Mouse (Mus musculus) granulocyte monocyte progenitor cell, adult 5-6 weeks (primary cell): Measurements from ENCODE around the gene Gm7233. TPM values are rescaled to one million over a fixed set of nuclear protein-coding genes. Genes with fewer than 3 reads are reported as not detected.
"Not testable (repeated sequence)": the region's sequence is repeated elsewhere in the genome, so short reads cannot be mapped to it uniquely, and the experiment has no call there.

Source experiments
- ATAC-seq: replicated peaks from 2 replicates; pipeline ENCODE4 v1.8.0; 2016; ENCODE audit warnings: mild to moderate bottlenecking, moderate TSS enrichment, inconsistent platforms; ENCODE audit not compliant: poor library complexity, severe bottlenecking
- total RNA-seq, 2 experiments: library from RNA; stranded (forward) in 1 of 2; stranded (reverse) in 1 of 2; fragments of 200-712, 200-1000 nt in 1 of 2; fragments of >200 nt in 1 of 2; fragmentation: Nextera tagmentation in 1 of 2; gene quantifications; 2 replicates each; pipeline ENCODE4 v1.2.3; 2014 to 2017

The Gm7233 gene
- not detected in 2 replicates for total RNA-seq (2014; fragmentation: Nextera tagmentation)
- not detected in 2 replicates for total RNA-seq (2017)

DNA sequence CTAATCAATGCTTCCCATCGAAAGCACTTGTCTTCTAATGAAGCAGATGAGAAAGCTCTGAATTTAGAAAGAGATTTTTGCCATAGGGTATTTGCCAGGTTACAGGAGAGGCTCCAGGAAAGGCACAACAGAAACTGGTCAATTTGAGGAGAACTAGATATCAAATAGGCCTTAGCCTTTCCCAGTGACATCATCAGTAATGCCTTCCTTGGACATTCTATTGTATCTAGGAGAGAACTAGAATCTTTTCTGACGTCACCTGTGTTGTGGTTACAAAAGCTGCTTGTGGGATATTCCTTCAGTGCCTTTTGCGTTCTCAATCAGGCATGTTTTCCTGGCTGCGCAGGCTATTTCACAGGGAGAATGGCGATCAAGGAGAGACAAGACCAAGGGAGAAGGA lies at the start of gene Gm7233:
Gene Gm7233, plus strand, starts transcription at position 301 of the 400 bp plus-strand sequence.
- ATAC-seq = not testable (repeated sequence)

DNA sequence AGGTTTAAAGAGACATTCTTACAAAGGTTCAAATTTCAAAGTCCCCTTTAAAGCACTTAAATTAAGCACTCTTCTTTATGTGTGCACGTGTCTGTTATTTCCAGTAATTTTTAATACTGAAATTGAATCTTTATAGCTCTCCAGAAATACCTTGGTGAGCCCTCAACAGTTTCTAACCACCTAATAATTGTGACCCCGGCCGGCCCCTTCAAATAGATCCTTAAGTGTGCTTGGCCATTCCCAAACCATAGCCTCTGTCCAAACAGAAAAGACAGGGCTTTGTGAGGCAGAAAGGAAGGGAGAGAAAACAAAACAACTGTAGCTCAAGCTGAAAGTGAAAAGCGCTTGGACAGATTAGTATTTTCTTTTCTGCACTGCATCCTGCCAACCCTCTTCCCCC lies 12.5 kb upstream of the Gm7233 start:
- ATAC-seq = not testable (repeated sequence)

DNA sequence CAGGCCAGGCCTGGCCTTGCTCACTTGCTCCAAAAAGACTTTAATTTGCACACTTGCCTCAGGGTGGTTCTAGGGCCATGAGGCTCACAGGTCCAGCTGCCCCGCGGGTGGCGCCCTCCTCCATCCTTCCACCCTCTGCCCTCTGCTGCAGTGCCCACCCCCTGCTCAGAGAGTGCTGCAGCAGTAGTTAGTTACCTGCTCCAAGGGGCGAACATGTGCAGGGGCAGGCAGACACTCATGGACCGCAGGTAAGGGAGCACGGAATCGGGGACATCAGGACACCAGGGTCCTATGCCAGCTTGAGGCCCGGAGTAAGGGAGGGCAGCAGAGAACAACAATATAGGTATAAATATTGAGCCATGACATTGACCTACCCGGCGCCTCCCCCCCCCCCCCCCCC lies 11.7 kb upstream of the Gm7233 start:
- not testable (repeated sequence) for ATAC-seq

DNA sequence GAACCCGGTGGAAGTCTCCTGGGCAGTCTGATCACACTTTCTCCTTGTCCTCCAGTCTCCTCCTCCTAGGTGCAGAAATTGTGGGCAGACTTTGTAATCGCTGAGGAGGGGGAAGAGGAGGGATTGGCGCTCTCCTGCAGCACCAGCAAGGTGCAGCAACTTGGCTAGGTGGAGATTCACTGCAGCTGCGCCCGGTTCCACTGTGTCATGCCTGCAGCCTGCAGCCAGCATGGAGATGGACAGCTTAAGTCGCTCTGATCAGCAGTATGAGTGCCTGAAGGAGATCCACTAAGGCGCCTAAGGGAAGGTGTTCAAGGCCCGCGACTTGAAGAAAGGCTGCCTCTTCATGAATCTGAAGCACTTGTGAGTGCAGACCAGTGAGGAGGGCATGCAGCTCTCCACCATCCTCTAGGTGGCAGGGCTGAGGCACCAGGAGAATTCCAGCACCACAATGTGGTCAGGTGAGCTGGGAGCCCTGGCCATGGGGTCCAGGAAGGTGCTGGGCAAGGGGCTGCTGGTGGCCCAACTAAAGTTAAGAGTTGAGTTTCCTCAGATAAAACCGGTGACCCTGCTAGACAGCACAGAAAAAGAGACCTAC lies 11.0 kb upstream of the Gm7233 start:
- ATAC-seq = not testable (repeated sequence)

DNA sequence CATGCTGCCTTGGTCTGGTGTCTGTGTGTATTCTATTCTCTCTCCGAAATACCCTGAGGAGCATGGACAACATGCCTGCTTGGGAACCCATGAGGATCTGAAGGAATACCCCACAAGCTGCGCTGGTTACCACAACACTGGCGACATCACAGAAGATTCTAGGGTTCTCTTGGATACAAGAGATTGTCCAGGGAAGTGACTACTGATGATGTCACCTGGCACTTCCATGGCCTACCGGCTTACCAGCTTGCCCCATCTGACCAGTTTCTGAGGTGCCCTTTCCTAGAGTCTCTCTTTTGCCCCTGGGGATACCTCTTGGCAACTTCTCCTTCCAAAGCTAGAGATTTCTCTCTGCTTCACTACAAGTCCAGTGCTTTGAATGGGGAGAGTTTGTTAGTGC lies 55.5 kb downstream of the Gm7233 start, which contains the start of gene Gm8122:
Gene Gm8122, minus strand, starts transcription at position 101 of the 400 bp plus-strand sequence.
- not testable (repeated sequence) for ATAC-seq

Other genes starting within 250 kb of the Gm7233 start
- gene Gm8082, start 186.2 kb upstream of the Gm7233 start, total RNA-seq (2014; fragmentation: Nextera tagmentation) = not detected in 2 replicates
- gene Gm8082, start 186.2 kb upstream of the Gm7233 start, total RNA-seq (2017) = not detected in 2 replicates
- not detected in 2 replicates for gene Gm10376, start 164.2 kb upstream of the Gm7233 start, total RNA-seq (2014; fragmentation: Nextera tagmentation)
- gene Gm10376, start 164.2 kb upstream of the Gm7233 start, total RNA-seq (2017) = not detected in 2 replicates
- gene Gm8094, start 103.2 kb upstream of the Gm7233 start, total RNA-seq (2014; fragmentation: Nextera tagmentation) = not detected in 2 replicates
- not detected in 2 replicates for gene Gm8094, start 103.2 kb upstream of the Gm7233 start, total RNA-seq (2017)
- gene Gm8104, start 79.3 kb upstream of the Gm7233 start, total RNA-seq (2014; fragmentation: Nextera tagmentation) = not detected in 2 replicates
- not detected in 2 replicates for gene Gm8104, start 79.3 kb upstream of the Gm7233 start, total RNA-seq (2017)
- gene Gm8122, start 55.4 kb downstream of the Gm7233 start, total RNA-seq (2014; fragmentation: Nextera tagmentation) = not detected in 2 replicates
- gene Gm8122, start 55.4 kb downstream of the Gm7233 start, total RNA-seq (2017) = not detected in 2 replicates
- gene Gm8126, start 78.8 kb downstream of the Gm7233 start, total RNA-seq (2014; fragmentation: Nextera tagmentation) = not detected in 2 replicates
- gene Gm8126, start 78.8 kb downstream of the Gm7233 start, total RNA-seq (2017) = not detected in 2 replicates
- not detected in 2 replicates for gene Gm9732, start 95.2 kb downstream of the Gm7233 start, total RNA-seq (2014; fragmentation: Nextera tagmentation)
- not detected in 2 replicates for gene Gm9732, start 95.2 kb downstream of the Gm7233 start, total RNA-seq (2017)
- gene Gm8127, start 114.0 kb downstream of the Gm7233 start, total RNA-seq (2014; fragmentation: Nextera tagmentation) = not detected in 2 replicates
- gene Gm8127, start 114.0 kb downstream of the Gm7233 start, total RNA-seq (2017) = not detected in 2 replicates
- gene 1700001F09Rik, start 167.9 kb downstream of the Gm7233 start, total RNA-seq (2014; fragmentation: Nextera tagmentation) = not detected in 2 replicates
- gene 1700001F09Rik, start 167.9 kb downstream of the Gm7233 start, total RNA-seq (2017) = not detected in 2 replicates
- gene Gm8138, start 236.5 kb downstream of the Gm7233 start, total RNA-seq (2014; fragmentation: Nextera tagmentation) = not detected in 2 replicates
- gene Gm8138, start 236.5 kb downstream of the Gm7233 start, total RNA-seq (2017) = not detected in 2 replicates